8 mouse cellular contexts compared by ENCODE assay signal in the genomic region with DNA sequence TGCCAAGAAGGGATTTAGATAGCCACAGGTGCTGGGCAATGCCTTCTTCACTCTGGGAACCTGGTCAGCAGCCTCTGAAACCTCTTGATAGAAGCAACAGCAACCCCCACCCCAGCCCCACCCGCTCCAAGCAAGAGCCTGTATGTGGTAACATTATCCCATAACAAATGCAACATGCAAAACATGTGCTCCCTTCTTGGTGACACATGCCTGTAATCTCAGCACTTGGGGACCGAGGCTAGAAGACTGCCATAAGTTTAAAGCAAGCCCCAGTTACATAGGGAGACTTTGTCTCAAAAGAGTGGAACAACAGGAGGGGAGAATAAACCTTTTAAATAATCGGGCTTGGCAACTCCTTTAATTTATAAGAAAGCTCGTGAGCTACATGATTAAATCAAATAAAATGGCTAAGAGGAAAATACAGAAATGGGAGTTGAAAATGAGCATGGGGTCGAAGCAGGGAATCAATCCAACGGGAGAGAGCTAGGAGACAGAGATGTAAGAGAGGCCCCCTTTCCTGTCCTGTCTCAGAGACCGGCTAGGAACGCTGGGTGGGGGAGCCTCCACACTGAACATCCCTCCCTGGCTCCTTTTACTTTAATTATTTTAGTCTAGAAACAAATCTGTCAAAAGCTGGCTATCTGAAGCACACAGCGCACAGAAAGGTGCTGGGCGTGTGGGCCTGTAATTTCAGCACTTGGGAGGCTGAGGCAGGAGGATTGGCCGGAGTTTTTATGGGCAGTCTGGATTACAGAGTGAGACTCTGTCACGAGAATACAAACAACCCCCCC. TPM values are rescaled to one million over a fixed set of nuclear protein-coding genes. Genes with fewer than 3 reads are reported as not detected.
A peak's percentile ranks its signal among the peaks of the same experiment; 100 is the strongest.
DNase-seq lines count a peak whose midpoint lies in the region; ATAC-seq and TF ChIP-seq lines count a peak whose summit lies in the region.

No protein-coding gene starts in this region.

- TF ChIP-seq EP300 in stomach, postnatal 0 days (optimal IDR thresholded peaks at IDR 0.05) = no peak

- DNase-seq in stomach, postnatal 0 days (ENCODE audit: low spot score) = no peak
- no peak for DNase-seq in adrenal gland, postnatal 25 days
- no peak for DNase-seq in adrenal gland, postnatal 14 days

- peaks cover 76% of the 10 kb centered on the region for H3K4me1 ChIP-seq in megakaryocyte, embryonic 14.5 days
- peaks cover 42% of the 10 kb centered on the region for H3K4me1 ChIP-seq in hindbrain, embryonic 12.5 days
- peaks cover 19% of the 10 kb centered on the region for H3K4me1 ChIP-seq in liver, embryonic 16.5 days (ENCODE audit: control insufficient read depth, low read depth, low read length)
- H3K4me1 ChIP-seq in stomach, postnatal 0 days (replicated peaks; ENCODE audit: control insufficient read depth, insufficient read depth) = no peaks in the 10 kb centered on the region

- TF ChIP-seq CTCF in stomach, postnatal 0 days (IDR thresholded peaks at IDR 0.05; ENCODE audit: low read depth) = no peak

- H3K9ac ChIP-seq in hindbrain, embryonic 12.5 days = no peak overlapping the region
- H3K9ac ChIP-seq in liver, embryonic 16.5 days (ENCODE audit: low read depth, low read length) = peak overlapping the region; percentile 17; the same call in 1 of the 2 replicates
- no peak overlapping the region for H3K9ac ChIP-seq in stomach, postnatal 0 days (ENCODE audit: low read length)

- peaks cover 99% of the 10 kb centered on the region for H3K27me3 ChIP-seq in megakaryocyte, embryonic 14.5 days (replicated peaks)
- peaks cover 91% of the 10 kb centered on the region for H3K27me3 ChIP-seq in hindbrain, embryonic 12.5 days
- H3K27me3 ChIP-seq in liver, embryonic 16.5 days (ENCODE audit: control insufficient read depth, insufficient read depth, low read depth, low read length) = peaks cover 72% of the 10 kb centered on the region
- H3K27me3 ChIP-seq in stomach, postnatal 0 days (ENCODE audit: control insufficient read depth, insufficient read depth, low read length) = no peaks in the 10 kb centered on the region

- no peaks in the 10 kb centered on the region for H3K9me3 ChIP-seq in megakaryocyte, embryonic 14.5 days
- no peaks in the 10 kb centered on the region for H3K9me3 ChIP-seq in hindbrain, embryonic 12.5 days (replicated peaks)
- no peaks in the 10 kb centered on the region for H3K9me3 ChIP-seq in liver, embryonic 16.5 days (replicated peaks; ENCODE audit: control insufficient read depth, low read length)
- no peaks in the 10 kb centered on the region for H3K9me3 ChIP-seq in stomach, postnatal 0 days (ENCODE audit: control insufficient read depth, low read length)

- H3K27ac ChIP-seq in hindbrain, embryonic 12.5 days = no peak overlapping the region
- no peak overlapping the region for H3K27ac ChIP-seq in liver, embryonic 16.5 days (ENCODE audit: low read length)
- no peak overlapping the region for H3K27ac ChIP-seq in stomach, postnatal 0 days (replicated peaks)

- H3K36me3 ChIP-seq in megakaryocyte, embryonic 14.5 days (replicated peaks; ENCODE audit: low read length) = no peaks in the 10 kb centered on the region
- H3K36me3 ChIP-seq in hindbrain, embryonic 12.5 days = no peaks in the 10 kb centered on the region
- H3K36me3 ChIP-seq in liver, embryonic 16.5 days (ENCODE audit: control insufficient read depth, insufficient read depth) = no peaks in the 10 kb centered on the region
- no peaks in the 10 kb centered on the region for H3K36me3 ChIP-seq in stomach, postnatal 0 days (ENCODE audit: control insufficient read depth, insufficient read depth, low read length)

- 53% methylated on average over 12 of the region's 12 CpGs for WGBS in hindbrain, embryonic 12.5 days
- WGBS in liver, embryonic 16.5 days (ENCODE audit: insufficient replicate concordance) = 27% methylated on average over 12 of the region's 12 CpGs
- WGBS in stomach, postnatal 0 days = 52% methylated on average over 12 of the region's 12 CpGs

- H3K4me2 ChIP-seq in hindbrain, embryonic 12.5 days (replicated peaks) = peak overlapping the region; percentile 94
- peak overlapping the region; percentile 82 for H3K4me2 ChIP-seq in liver, embryonic 16.5 days (ENCODE audit: low read depth, low read length)
- peak overlapping the region; percentile 91 for H3K4me2 ChIP-seq in stomach, postnatal 0 days (replicated peaks; ENCODE audit: low read depth)

- peak overlapping the region; percentile 94 for H3K4me3 ChIP-seq in megakaryocyte, embryonic 14.5 days (replicated peaks)
- peak overlapping the region; percentile 51 for H3K4me3 ChIP-seq in hindbrain, embryonic 12.5 days
- peak overlapping the region; percentile 61; the same call in 1 of the 2 replicates for H3K4me3 ChIP-seq in liver, embryonic 16.5 days (ENCODE audit: low read depth, low read length)
- peak overlapping the region; percentile 53 for H3K4me3 ChIP-seq in stomach, postnatal 0 days (ENCODE audit: low read depth, low read length)

- ATAC-seq in megakaryocyte, adult 5-6 weeks (ENCODE audit: poor library complexity, severe bottlenecking) = no peak
- no peak for ATAC-seq in hindbrain, embryonic 12.5 days (ENCODE audit: low FRiP score)
- no peak for ATAC-seq in liver, embryonic 16.5 days (ENCODE audit: low read depth)
- ATAC-seq in stomach, postnatal 0 days (ENCODE audit: low FRiP score, low TSS enrichment) = no peak
- ATAC-seq in megakaryocyte-erythroid progenitor cell, adult 5-6 weeks (replicated peaks; ENCODE audit: low FRiP score, low TSS enrichment, poor library complexity, severe bottlenecking) = no peak

RNA-seq across cellular contexts. Expression of a gene that starts 17.0 kb away (rescaled TPM):
- polyA plus RNA-seq in megakaryocyte, embryonic 14.5 days (2012; ENCODE audit: insufficient read depth, low replicate concordance) = not detected in 2 replicates
- total RNA-seq in megakaryocyte, adult 5-6 weeks (2015) = 0.14 and 0.49 TPM in 2 replicates
- 0.24 TPM in 1 of 2 replicates, not detected in the other for total RNA-seq in megakaryocyte, adult 5-6 weeks (2017)
- polyA plus RNA-seq in hindbrain, embryonic 12.5 days (2016; fragmentation: Nextera tagmentation; extraction: Ambion mirVana) = not detected in 2 replicates
- polyA plus RNA-seq in liver, embryonic 16.5 days (2015; fragmentation: Nextera tagmentation; extraction: Ambion mirVana) = not detected in 2 replicates
- polyA plus RNA-seq in stomach, postnatal 0 days (2015; fragmentation: Nextera tagmentation; extraction: Ambion mirVana) = 0.04 TPM in 1 of 2 replicates, not detected in the other
- not detected in 2 replicates for total RNA-seq in adrenal gland, postnatal 25 days (2021)
- total RNA-seq in adrenal gland, postnatal 14 days (2021) = not detected in 2 replicates
- total RNA-seq in megakaryocyte-erythroid progenitor cell, adult 5-6 weeks (2014; fragmentation: Nextera tagmentation) = not detected in 2 replicates
- total RNA-seq in megakaryocyte-erythroid progenitor cell, adult 5-6 weeks (2017) = 0.11 and 0.42 TPM in 2 replicates

RNA-seq across cellular contexts. Expression of a gene that starts 36.2 kb away (rescaled TPM):
- 3.4 and 9.5 TPM in 2 replicates for polyA plus RNA-seq in megakaryocyte, embryonic 14.5 days (2012; ENCODE audit: insufficient read depth, low replicate concordance)
- total RNA-seq in megakaryocyte, adult 5-6 weeks (2015) = 15.5 and 38.2 TPM in 2 replicates
- total RNA-seq in megakaryocyte, adult 5-6 weeks (2017) = 19.3 and 57.2 TPM in 2 replicates
- polyA plus RNA-seq in hindbrain, embryonic 12.5 days (2016; fragmentation: Nextera tagmentation; extraction: Ambion mirVana) = 1.9 and 2.7 TPM in 2 replicates
- 1.5 and 1.9 TPM in 2 replicates for polyA plus RNA-seq in liver, embryonic 16.5 days (2015; fragmentation: Nextera tagmentation; extraction: Ambion mirVana)
- 6.5 and 11.1 TPM in 2 replicates for polyA plus RNA-seq in stomach, postnatal 0 days (2015; fragmentation: Nextera tagmentation; extraction: Ambion mirVana)
- 0.67 TPM in 1 of 2 replicates, not detected in the other for total RNA-seq in adrenal gland, postnatal 25 days (2021)
- 2.4 and 4.8 TPM in 2 replicates for total RNA-seq in adrenal gland, postnatal 14 days (2021)
- total RNA-seq in megakaryocyte-erythroid progenitor cell, adult 5-6 weeks (2014; fragmentation: Nextera tagmentation) = not detected in 2 replicates
- total RNA-seq in megakaryocyte-erythroid progenitor cell, adult 5-6 weeks (2017) = 16.7 and 18.5 TPM in 2 replicates
